Mouse (Mus musculus) midbrain, embryonic 12.5 days (tissue): ENCODE measurements around the gene Adra1d. TPM values are rescaled to one million over a fixed set of nuclear protein-coding genes. Genes with fewer than 3 reads are reported as not detected.
A peak's percentile ranks its signal among the peaks of the same experiment; 100 is the strongest.

ENCODE experiments used
- ATAC-seq: fragments of 200-750 bp; cut with Nextera tagmentation; 2 replicates; pipeline ENCODE4 v1.8.0; 2017; ENCODE audit warnings: low read depth, moderate TSS enrichment, moderate library complexity; ENCODE audit not compliant: low FRiP score
- H3K27ac ChIP-seq: fragments of 300-500 bp; sonication (generic); replicated peaks from 2 replicates; pipeline ENCODE4 v1.5.1; 2016; ENCODE audit warnings: mild to moderate bottlenecking
- H3K27me3 ChIP-seq: fragments of 300-500 bp; sonication (generic); 2 replicates; pipeline ENCODE4 v1.6.1; 2016; ENCODE audit warnings: mild to moderate bottlenecking
- H3K36me3 ChIP-seq: fragments of 300-500 bp; sonication (generic); 2 replicates; pipeline ENCODE4 v1.6.1; 2016
- H3K4me1 ChIP-seq: fragments of 300-500 bp; sonication (generic); 2 replicates; pipeline ENCODE4 v1.6.1; 2016
- H3K4me2 ChIP-seq: fragments of 300-500 bp; sonication (generic); replicated peaks from 2 replicates; pipeline ENCODE4 v1.6.1; 2016; ENCODE audit warnings: mild to moderate bottlenecking, moderate library complexity
- H3K4me3 ChIP-seq: fragments of 300-500 bp; sonication (generic); 2 replicates; pipeline ENCODE4 v1.5.1; 2016; ENCODE audit warnings: mild to moderate bottlenecking
- H3K9ac ChIP-seq: fragments of 300-500 bp; sonication (generic); replicated peaks from 2 replicates; pipeline ENCODE4 v1.6.1; 2016; ENCODE audit warnings: mild to moderate bottlenecking, moderate library complexity
- H3K9me3 ChIP-seq: fragments of 300-500 bp; sonication (generic); 2 replicates; pipeline ENCODE4 v1.6.1; 2016; ENCODE audit warnings: mild to moderate bottlenecking
- WGBS: fragments of 180-500 bp; shearing (Covaris S2); methylation state at CpG from one replicate; pipeline ENCODE4 v1.1.7; 2016; 5-methylcytosine and 5-hydroxymethylcytosine counted together
- polyA plus RNA-seq: library from polyadenylated mRNA; unstranded; fragments of >200 nt; fragmentation: Nextera tagmentation; extraction: Ambion mirVana; gene quantifications from 2 replicates; pipeline ENCODE4 v1.2.1, GENCODE M21; 2016

Gene Adra1d
- polyA plus RNA-seq = 0.20 and 0.27 TPM in 2 replicates

DNA sequence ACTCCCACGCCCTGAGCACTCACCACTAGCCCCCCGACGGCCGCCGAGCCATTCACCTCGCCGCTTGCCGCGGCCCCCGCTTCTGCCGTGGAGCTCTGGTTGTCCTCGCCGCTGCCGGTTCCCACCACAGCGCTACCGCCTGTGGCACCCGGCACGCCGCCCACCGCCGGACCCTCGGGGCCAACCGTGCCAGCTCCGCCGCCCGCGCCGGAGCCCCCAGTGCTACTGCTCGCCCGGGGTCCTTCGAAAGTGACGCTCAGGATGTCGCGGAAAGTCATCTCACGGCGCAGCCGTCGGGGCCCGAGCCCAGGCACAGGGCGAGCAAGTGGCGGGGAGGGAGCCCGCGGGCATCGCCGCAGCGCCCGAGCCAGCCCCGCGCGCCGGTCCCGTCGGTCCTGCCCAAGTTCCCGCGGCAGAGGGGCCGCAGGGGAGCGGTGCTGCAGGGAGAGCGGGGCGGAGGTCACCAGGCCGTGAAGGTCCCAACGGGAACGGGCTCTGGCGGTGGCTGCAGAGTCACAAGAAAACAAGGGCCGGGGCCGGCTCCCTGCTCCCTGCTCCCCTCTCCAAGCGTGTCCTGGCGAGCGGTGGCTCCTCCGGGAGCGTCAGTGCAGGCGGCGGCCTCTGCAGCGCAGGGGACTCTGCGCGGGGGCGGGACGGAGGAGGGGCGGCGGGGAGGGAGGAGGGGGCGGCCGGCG is at the start of gene Adra1d:
TSS of gene Adra1d (minus strand) at position 393 of the 695 bp plus-strand sequence.
- Histone ChIP-seq H3K27ac (no peak within 1 kb of the TSS), H3K4me2 (peak within 1 kb of the TSS; percentile 80), H3K9me3 (no peaks in the 10 kb centered on the region), H3K9ac (peak within 1 kb of the TSS; percentile 51), H3K4me3 (peak within 1 kb of the TSS; percentile 53), H3K4me1 (peaks cover 18% of the 10 kb centered on the region), H3K36me3 (no peaks in the 10 kb centered on the region), H3K27me3 (peaks cover 79% of the 10 kb centered on the region)
- peak; percentile 68 for ATAC-seq
- 1% methylated on average over 63 of the region's 82 CpGs for WGBS

DNA sequence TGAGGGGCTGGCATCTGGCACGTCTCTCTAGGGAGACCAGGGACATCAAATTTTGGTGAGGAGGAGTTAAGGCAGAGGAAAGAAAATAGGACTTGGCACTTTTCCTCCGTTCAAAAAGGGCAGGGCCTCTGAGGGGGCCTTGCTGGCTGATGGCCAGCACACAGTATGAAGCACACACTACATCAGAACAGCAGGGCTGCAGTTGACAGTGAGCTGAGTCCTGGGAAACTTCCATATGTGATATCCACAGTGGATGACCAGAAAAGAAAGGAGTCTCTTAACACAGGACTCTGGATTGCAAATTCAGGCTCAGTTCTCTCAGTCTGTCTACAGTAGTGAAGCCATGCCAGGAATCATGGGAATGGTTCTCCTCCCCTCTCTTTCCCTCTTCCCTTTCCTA is 39.8 kb upstream of the Adra1d start:
- Histone ChIP-seq H3K36me3 (no peaks in the 10 kb centered on the region), H3K27ac (no peak overlapping the region), H3K4me1 (no peaks in the 10 kb centered on the region), H3K9me3 (no peaks in the 10 kb centered on the region), H3K27me3 (no peaks in the 10 kb centered on the region), H3K9ac (no peak overlapping the region), H3K4me3 (no peak overlapping the region), H3K4me2 (no peak overlapping the region)
- WGBS = 65% methylated on average over 2 of the region's 2 CpGs
- ATAC-seq = no peak

DNA sequence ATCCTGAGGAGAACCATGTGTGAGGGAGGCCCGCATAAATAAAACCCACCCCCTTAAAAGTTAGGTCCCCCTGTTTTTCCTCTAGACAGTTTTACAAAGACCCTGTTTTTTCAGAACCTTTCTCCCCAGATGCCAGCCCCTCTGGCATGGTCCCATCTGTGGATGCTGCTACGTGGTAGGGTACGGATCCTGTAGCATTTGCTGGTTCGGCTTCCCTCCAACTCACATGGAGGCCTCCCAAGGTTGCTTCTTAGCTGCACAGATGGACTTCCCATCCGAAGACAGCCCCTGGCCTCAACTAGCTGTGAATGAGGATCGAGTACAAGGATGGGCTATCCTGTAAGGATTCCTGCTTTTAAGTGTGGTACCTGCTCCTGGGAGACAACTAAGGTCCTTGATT is 32.8 kb upstream of the Adra1d start:
- Histone ChIP-seq H3K27me3 (no peaks in the 10 kb centered on the region), H3K36me3 (no peaks in the 10 kb centered on the region), H3K9me3 (no peaks in the 10 kb centered on the region), H3K4me3 (no peak overlapping the region), H3K4me2 (no peak overlapping the region), H3K9ac (no peak overlapping the region), H3K27ac (no peak overlapping the region), H3K4me1 (no peaks in the 10 kb centered on the region)
- ATAC-seq = no peak
- WGBS = 85% methylated on average over 6 of the region's 6 CpGs

DNA sequence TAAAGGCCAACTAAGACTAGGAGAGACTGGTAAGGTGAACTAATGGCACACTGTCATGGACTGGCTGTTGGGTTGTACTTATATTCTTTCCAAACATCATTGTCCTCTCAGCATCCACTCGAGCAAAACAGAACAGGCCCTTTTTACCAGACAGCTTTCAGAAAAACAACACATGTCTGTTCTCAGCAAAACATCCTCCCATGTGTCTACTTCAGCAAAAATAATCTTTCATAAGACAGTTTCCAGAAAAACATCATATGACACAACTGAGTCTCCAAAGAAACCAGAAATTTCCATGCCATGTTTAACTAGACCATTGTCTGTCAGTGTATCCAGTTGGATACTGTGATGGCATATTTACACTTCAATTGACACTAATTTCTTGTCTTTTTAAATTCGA is 25.4 kb upstream of the Adra1d start:
- Histone ChIP-seq H3K4me1 (no peaks in the 10 kb centered on the region), H3K9ac (no peak overlapping the region), H3K4me2 (no peak overlapping the region), H3K27ac (no peak overlapping the region), H3K9me3 (no peaks in the 10 kb centered on the region), H3K27me3 (no peaks in the 10 kb centered on the region), H3K4me3 (no peak overlapping the region), H3K36me3 (no peaks in the 10 kb centered on the region)
- 87% methylated on average over 2 of the region's 2 CpGs for WGBS
- no peak for ATAC-seq

DNA sequence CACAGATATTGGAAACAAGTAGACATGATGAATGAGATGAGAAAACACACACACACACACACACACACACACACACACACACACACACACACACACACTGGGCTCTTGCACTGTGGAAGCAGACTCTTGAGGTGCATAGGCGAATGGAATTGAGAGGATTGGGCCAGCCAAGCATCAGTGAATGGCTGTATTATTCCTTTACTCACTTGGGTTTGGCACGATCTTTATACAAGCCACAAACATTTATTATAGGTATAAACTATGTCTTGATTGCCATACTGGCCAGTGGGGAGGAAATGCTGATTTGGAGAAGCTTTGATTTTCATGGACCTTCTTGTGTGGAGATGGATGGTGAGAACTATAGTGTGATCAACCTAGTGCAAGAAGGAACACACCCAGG is 19.4 kb upstream of the Adra1d start:
- Histone ChIP-seq H3K27ac (no peak overlapping the region), H3K4me1 (no peaks in the 10 kb centered on the region), H3K36me3 (no peaks in the 10 kb centered on the region), H3K4me2 (no peak overlapping the region), H3K9ac (no peak overlapping the region), H3K27me3 (no peaks in the 10 kb centered on the region), H3K9me3 (no peaks in the 10 kb centered on the region), H3K4me3 (no peak overlapping the region)
- 82% methylated on average over 2 of the region's 2 CpGs for WGBS
- ATAC-seq = no peak

DNA sequence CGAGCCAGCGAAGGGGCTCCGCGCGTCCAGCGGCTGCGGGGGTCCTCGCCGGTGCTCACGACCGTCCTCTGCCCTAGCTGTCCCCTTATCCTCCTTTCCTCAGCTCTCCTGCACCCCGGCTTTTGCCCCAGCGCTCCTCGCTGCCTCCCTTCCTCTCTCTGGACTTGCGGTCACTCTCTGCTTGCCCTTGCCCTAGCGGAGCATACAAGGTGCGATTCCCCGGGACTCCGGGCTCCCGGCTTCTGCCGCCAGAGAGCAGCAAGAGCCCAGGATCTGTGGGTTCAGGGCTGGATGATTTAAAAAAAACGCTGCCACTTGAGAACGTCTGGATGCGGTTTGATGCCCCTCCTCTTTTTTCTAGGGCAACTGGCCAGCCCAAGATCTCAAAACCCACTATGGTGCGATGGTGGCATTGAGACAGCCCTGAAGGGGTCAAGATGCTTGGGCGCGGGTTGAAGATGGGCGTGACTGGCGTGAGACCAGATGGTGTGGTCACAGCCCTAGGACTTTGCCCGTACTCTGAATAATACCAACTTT is 571 bp upstream of the Adra1d start:
- 1% methylated on average over 24 of the region's 30 CpGs for WGBS

DNA sequence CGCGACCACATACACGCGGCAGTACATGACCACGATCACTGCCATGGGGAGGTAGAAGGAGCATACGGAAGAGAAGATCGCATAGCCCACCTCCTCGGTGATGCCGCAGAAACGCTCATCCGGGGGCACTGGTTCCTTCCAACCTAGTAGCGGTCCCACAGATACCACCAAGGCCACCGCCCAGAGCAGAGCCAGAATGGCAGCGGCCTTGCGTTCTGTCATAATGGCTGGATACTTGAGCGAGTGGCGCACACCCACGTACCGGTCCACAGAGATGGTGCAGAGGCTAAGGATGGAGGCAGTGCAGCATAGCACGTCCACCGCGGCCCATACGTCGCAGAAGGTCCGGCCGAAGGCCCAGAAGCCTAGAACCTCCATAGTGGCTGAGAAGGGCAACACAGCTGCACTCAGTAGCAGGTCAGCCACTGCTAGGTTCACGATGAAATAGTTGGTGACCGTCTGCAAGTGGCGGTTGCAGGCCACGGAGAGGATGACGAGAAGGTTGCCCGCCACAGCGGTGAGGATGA is 676 bp downstream of the Adra1d start:
- ATAC-seq = no peak
- Histone ChIP-seq H3K9me3 (no peaks in the 10 kb centered on the region), H3K4me2 (peak overlapping the region; percentile 80), H3K4me1 (peaks cover 18% of the 10 kb centered on the region), H3K27me3 (peaks cover 85% of the 10 kb centered on the region), H3K36me3 (no peaks in the 10 kb centered on the region), H3K4me3 (peak overlapping the region; percentile 53), H3K9ac (no peak overlapping the region), H3K27ac (no peak overlapping the region)
- WGBS = 7% methylated on average over 33 of the region's 33 CpGs

More for the DNA sequence above, 571 bp upstream of the Adra1d start:
- Histone ChIP-seq H3K4me3 (peak overlapping the region; percentile 53), H3K4me2 (peak overlapping the region; percentile 80), H3K9ac (peak overlapping the region; percentile 51), H3K36me3 (no peaks in the 10 kb centered on the region), H3K4me1 (peaks cover 18% of the 10 kb centered on the region), H3K27me3 (peaks cover 72% of the 10 kb centered on the region), H3K27ac (no peak overlapping the region), H3K9me3 (no peaks in the 10 kb centered on the region)
- peak; percentile 58 for ATAC-seq

DNA sequence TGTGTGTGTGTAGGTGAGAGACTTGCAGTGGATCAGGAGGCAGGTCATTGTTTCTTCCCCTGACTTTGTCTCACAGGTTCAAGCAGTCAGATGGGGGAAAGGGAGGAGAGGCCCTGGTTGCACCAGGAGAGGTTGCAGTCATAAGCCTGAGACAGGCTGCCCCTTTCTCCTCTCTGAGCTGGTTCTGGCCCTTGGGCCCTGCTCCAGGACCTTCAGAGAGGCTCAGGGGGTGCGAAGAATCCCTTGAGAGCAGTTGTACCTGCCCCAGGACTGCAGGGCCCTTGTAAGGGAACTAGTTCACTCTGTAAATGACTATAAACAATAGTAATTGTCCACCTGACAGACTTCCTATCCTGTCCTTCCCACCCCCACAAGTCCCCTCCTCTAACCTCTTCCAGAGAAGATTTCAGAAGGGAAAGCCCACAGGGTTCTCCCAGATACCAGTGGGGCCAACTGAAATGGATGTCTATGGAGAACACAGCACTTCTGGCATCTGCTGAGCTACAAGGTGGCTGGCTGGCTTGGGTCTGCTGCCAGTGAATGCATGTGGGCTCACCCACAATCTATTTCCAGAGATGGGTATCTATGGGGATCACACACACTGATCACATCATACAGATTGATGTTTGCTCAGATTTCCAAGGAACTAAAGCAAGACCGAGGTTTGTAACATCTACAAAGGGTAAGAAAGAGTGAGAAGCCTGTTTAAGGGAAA is 1.7 kb downstream of the Adra1d start:
- Histone ChIP-seq H3K4me3 (no peak overlapping the region), H3K27me3 (peaks cover 87% of the 10 kb centered on the region), H3K27ac (no peak overlapping the region), H3K4me2 (no peak overlapping the region), H3K36me3 (no peaks in the 10 kb centered on the region), H3K4me1 (peaks cover 18% of the 10 kb centered on the region), H3K9ac (no peak overlapping the region), H3K9me3 (no peaks in the 10 kb centered on the region)
- WGBS = 30% methylated on average over 2 of the region's 2 CpGs
- no peak for ATAC-seq

DNA sequence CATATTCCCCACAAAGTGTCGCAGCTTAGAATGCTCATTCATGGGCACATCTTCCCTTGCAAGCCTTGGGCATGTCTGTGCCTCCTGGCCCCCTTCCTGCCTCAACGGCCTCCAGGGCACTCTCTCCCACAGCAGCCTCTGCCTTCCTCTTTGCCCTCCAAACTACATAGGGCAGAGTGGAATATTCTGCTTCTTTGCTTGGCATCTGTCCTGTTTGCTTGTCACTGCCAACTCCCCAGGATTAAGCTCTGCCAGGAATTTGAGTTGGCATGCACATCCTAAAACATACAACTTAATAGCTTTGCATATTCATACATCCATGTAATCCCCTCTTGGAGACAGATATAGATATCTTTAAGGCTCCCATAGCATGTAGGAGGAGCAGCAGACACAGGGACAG is 4.2 kb downstream of the Adra1d start:
- 88% methylated on average over 2 of the region's 2 CpGs for WGBS
- ATAC-seq = no peak
- H3K27me3 ChIP-seq = peaks cover 76% of the 10 kb centered on the region
- no peaks in the 10 kb centered on the region for H3K9me3 ChIP-seq
- no peaks in the 10 kb centered on the region for H3K36me3 ChIP-seq
- H3K4me1 ChIP-seq = peaks cover 15% of the 10 kb centered on the region
- H3K9ac ChIP-seq = no peak overlapping the region
- no peak overlapping the region for H3K4me3 ChIP-seq
- H3K27ac ChIP-seq = no peak overlapping the region
- no peak overlapping the region for H3K4me2 ChIP-seq

DNA sequence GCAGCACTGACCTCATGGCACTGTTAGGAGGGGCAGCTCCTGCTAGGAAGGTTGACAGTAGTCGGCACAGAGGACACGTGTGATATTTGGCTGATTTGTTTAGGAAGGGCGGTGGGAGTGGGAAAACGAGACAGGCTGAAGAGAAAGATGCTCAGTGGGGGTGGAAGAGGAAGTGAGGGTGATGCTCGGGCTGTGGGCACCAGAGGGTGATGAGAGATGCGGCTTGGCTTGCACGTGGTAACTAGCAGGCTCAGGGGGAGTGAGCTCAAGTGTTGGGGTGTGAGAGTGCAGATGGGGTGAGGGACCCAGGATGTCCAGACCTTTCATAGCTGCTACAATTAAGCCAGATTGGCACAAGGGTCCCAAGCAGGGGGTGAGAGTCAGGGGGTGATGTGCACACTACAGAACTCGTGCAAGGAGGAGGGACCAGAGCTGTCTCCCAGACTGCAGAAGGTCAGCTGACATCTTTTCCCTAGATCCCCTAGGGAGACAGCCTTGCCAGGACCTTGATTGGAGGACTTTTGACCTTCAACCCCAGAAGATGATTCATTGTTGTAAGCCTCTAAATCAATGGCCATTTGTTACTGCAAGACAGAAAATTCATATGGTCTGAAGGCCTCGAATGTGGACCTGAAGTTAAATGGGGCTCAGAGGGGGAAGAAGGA is 9.2 kb downstream of the Adra1d start:
- no peak for ATAC-seq
- Histone ChIP-seq H3K4me1 (no peaks in the 10 kb centered on the region), H3K4me3 (no peak overlapping the region), H3K27ac (no peak overlapping the region), H3K9ac (no peak overlapping the region), H3K9me3 (no peaks in the 10 kb centered on the region), H3K4me2 (no peak overlapping the region), H3K36me3 (no peaks in the 10 kb centered on the region), H3K27me3 (peaks cover 55% of the 10 kb centered on the region)
- WGBS = 41% methylated on average over 9 of the region's 9 CpGs

DNA sequence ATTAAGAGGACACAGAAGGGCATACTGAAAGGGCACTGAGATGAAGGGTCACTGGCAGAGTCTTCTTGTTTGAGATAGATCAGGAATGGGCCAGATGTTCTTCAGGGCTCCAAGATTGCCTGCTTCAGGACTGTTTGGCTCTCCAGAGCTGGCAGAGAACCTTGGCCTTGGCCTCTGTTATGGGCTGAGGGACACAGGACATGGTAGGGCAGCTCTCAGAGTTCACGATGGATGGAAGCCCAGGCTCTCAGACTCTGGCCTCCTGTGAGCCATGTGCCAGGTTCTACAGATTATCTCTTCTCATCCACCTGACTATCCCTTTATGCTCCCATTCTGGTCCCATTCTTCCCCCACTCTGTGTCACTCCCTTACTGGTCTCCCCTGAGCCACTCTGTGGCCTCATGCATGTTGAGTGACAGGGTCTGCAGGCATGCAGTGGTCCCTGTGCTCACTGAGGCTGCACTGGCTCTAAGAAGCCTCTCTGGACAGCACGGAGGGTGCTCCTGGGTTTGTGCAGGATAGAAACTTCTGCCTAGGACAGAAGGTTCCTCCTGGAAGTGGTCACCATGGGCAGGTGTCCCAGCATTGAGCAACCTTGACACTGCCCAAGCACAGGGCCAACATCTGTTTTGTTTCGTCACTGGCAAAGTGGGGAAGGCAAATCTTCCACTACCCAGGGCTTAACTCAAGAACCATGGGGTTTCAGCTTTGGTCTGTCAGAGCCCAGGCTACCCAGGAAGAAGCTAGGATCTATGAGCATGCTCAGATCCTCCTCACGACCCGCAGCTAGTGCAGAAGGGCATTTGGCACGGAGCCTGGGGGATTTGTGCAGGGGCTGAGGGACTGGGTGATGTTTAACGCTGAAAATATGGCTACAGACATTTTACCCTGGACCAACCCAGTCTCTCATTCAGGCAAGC is 10.1 kb downstream of the Adra1d start:
- H3K4me2 ChIP-seq = no peak overlapping the region
- H3K27ac ChIP-seq = no peak overlapping the region
- no peak overlapping the region for H3K4me3 ChIP-seq
- H3K9me3 ChIP-seq = no peaks in the 10 kb centered on the region
- no peak overlapping the region for H3K9ac ChIP-seq
- ATAC-seq = no peak
- no peaks in the 10 kb centered on the region for H3K36me3 ChIP-seq
- H3K27me3 ChIP-seq = peaks cover 55% of the 10 kb centered on the region
- 71% methylated on average over 7 of the region's 7 CpGs for WGBS
- no peaks in the 10 kb centered on the region for H3K4me1 ChIP-seq
